Mouse (Mus musculus): ENCODE measurements around the gene Samd8. TPM values are rescaled to one million over a fixed set of nuclear protein-coding genes. Genes with fewer than 3 reads are reported as not detected.

Gene Samd8
- polyA plus RNA-seq, 1 experiment from 2014 or later, result 13.7 TPM

GRCm38 (mm10) chr14:21741314-21741713 lies 9.0 kb upstream of the Samd8 start:
- no peaks in the 10 kb centered on the region for H3K27me3 ChIP-seq (replicated peaks; ENCODE audit: control insufficient read depth, insufficient read depth, low read length)
- DNase-seq (ENCODE audit: low spot score), result no peak
- ATAC-seq (ENCODE audit: low read depth), result no peak
- H3K4me3 ChIP-seq (ENCODE audit: low read depth, low read length), result no peak overlapping the region
- H3K4me1 ChIP-seq (ENCODE audit: control insufficient read depth, insufficient read depth, low read length), result no peaks in the 10 kb centered on the region
- no peak overlapping the region for H3K27ac ChIP-seq (replicated peaks; ENCODE audit: low read depth, low read length)
- no peak overlapping the region for H3K4me2 ChIP-seq (ENCODE audit: low read depth, low read length)
- H3K9ac ChIP-seq (ENCODE audit: low read depth, low read length), result peak overlapping the region; percentile 2; the same call in 1 of the 2 replicates
- no peaks in the 10 kb centered on the region for H3K36me3 ChIP-seq (ENCODE audit: control insufficient read depth, insufficient read depth, low read length)
- no peaks in the 10 kb centered on the region for H3K9me3 ChIP-seq (ENCODE audit: control insufficient read depth, low read length)
- 96% methylated on average over 3 of the region's 3 CpGs for WGBS

GRCm38 (mm10) chr14:21741786-21742185 lies 8.5 kb upstream of the Samd8 start:
- Histone ChIP-seq H3K27ac (replicated peaks; ENCODE audit: low read depth, low read length) (no peak overlapping the region), H3K4me3 (ENCODE audit: low read depth, low read length) (no peak overlapping the region), H3K27me3 (replicated peaks; ENCODE audit: control insufficient read depth, insufficient read depth, low read length) (no peaks in the 10 kb centered on the region), H3K9me3 (ENCODE audit: control insufficient read depth, low read length) (no peaks in the 10 kb centered on the region), H3K9ac (ENCODE audit: low read depth, low read length) (peak overlapping the region; percentile 2; the same call in 1 of the 2 replicates), H3K4me1 (ENCODE audit: control insufficient read depth, insufficient read depth, low read length) (no peaks in the 10 kb centered on the region), H3K4me2 (ENCODE audit: low read depth, low read length) (no peak overlapping the region), H3K36me3 (ENCODE audit: control insufficient read depth, insufficient read depth, low read length) (no peaks in the 10 kb centered on the region)
- peak; percentile 85 for ATAC-seq (ENCODE audit: low read depth)
- peak; percentile 85 for DNase-seq (ENCODE audit: low spot score)
- 13% methylated on average over 4 of the region's 4 CpGs for WGBS

GRCm38 (mm10) chr14:21742441-21742840 lies 7.9 kb upstream of the Samd8 start:
- Histone ChIP-seq H3K9ac (ENCODE audit: low read depth, low read length) (no peak overlapping the region), H3K9me3 (ENCODE audit: control insufficient read depth, low read length) (no peaks in the 10 kb centered on the region), H3K27me3 (replicated peaks; ENCODE audit: control insufficient read depth, insufficient read depth, low read length) (no peaks in the 10 kb centered on the region), H3K36me3 (ENCODE audit: control insufficient read depth, insufficient read depth, low read length) (no peaks in the 10 kb centered on the region), H3K4me3 (ENCODE audit: low read depth, low read length) (no peak overlapping the region), H3K4me1 (ENCODE audit: control insufficient read depth, insufficient read depth, low read length) (no peaks in the 10 kb centered on the region), H3K27ac (replicated peaks; ENCODE audit: low read depth, low read length) (no peak overlapping the region), H3K4me2 (ENCODE audit: low read depth, low read length) (no peak overlapping the region)
- WGBS, result 96% methylated on average over 4 of the region's 4 CpGs
- ATAC-seq (ENCODE audit: low read depth) (no peak), DNase-seq (ENCODE audit: low spot score) (no peak)

GRCm38 (mm10) chr14:21744169-21744568 lies 6.2 kb upstream of the Samd8 start:
- 90% methylated on average over 1 of the region's 1 CpGs for WGBS
- Histone ChIP-seq H3K9me3 (ENCODE audit: control insufficient read depth, low read length) (no peaks in the 10 kb centered on the region), H3K4me1 (ENCODE audit: control insufficient read depth, insufficient read depth, low read length) (no peaks in the 10 kb centered on the region), H3K9ac (ENCODE audit: low read depth, low read length) (no peak overlapping the region), H3K36me3 (ENCODE audit: control insufficient read depth, insufficient read depth, low read length) (no peaks in the 10 kb centered on the region), H3K27ac (replicated peaks; ENCODE audit: low read depth, low read length) (no peak overlapping the region), H3K27me3 (replicated peaks; ENCODE audit: control insufficient read depth, insufficient read depth, low read length) (no peaks in the 10 kb centered on the region), H3K4me3 (ENCODE audit: low read depth, low read length) (no peak overlapping the region), H3K4me2 (ENCODE audit: low read depth, low read length) (no peak overlapping the region)
- DNase-seq (ENCODE audit: low spot score), result no peak
- no peak for ATAC-seq (ENCODE audit: low read depth)

GRCm38 (mm10) chr14:21745149-21745548 lies 5.2 kb upstream of the Samd8 start:
- H3K9me3 ChIP-seq (ENCODE audit: control insufficient read depth, low read length), result no peaks in the 10 kb centered on the region
- H3K27ac ChIP-seq (replicated peaks; ENCODE audit: low read depth, low read length), result no peak overlapping the region
- 0 out of 2 replicates have a peak, but pooled peaks cover 3% of the 10 kb centered on the region for H3K4me1 ChIP-seq (ENCODE audit: control insufficient read depth, insufficient read depth, low read length)
- H3K4me3 ChIP-seq (ENCODE audit: low read depth, low read length), result no peak overlapping the region
- H3K4me2 ChIP-seq (ENCODE audit: low read depth, low read length), result no peak overlapping the region
- WGBS, result 66% methylated on average over 5 of the region's 5 CpGs
- DNase-seq (ENCODE audit: low spot score), result no peak
- no peaks in the 10 kb centered on the region for H3K36me3 ChIP-seq (ENCODE audit: control insufficient read depth, insufficient read depth, low read length)
- H3K9ac ChIP-seq (ENCODE audit: low read depth, low read length), result no peak overlapping the region
- no peaks in the 10 kb centered on the region for H3K27me3 ChIP-seq (replicated peaks; ENCODE audit: control insufficient read depth, insufficient read depth, low read length)
- no peak for ATAC-seq (ENCODE audit: low read depth)

- WGBS, result 86% methylated on average over 8 of the region's 8 CpGs
- Histone ChIP-seq H3K27me3 (replicated peaks; ENCODE audit: control insufficient read depth, insufficient read depth, low read length) (no peaks in the 10 kb centered on the region), H3K4me3 (ENCODE audit: low read depth, low read length) (no peak overlapping the region), H3K36me3 (ENCODE audit: control insufficient read depth, insufficient read depth, low read length) (no peaks in the 10 kb centered on the region), H3K4me2 (ENCODE audit: low read depth, low read length) (no peak overlapping the region), H3K9me3 (ENCODE audit: control insufficient read depth, low read length) (no peaks in the 10 kb centered on the region), H3K4me1 (ENCODE audit: control insufficient read depth, insufficient read depth, low read length) (0 out of 2 replicates have a peak, but pooled peaks cover 3% of the 10 kb centered on the region), H3K9ac (ENCODE audit: low read depth, low read length) (no peak overlapping the region), H3K27ac (replicated peaks; ENCODE audit: low read depth, low read length) (no peak overlapping the region)
- ATAC-seq (ENCODE audit: low read depth) (no peak), DNase-seq (ENCODE audit: low spot score) (no peak)
Measured at GRCm38 (mm10) chr14:21746251-21746650, 4.1 kb upstream of the Samd8 start.

- DNase-seq (ENCODE audit: low spot score) (no peak), ATAC-seq (ENCODE audit: low read depth) (no peak)
- Histone ChIP-seq H3K9ac (ENCODE audit: low read depth, low read length) (no peak overlapping the region), H3K27me3 (replicated peaks; ENCODE audit: control insufficient read depth, insufficient read depth, low read length) (no peaks in the 10 kb centered on the region), H3K9me3 (ENCODE audit: control insufficient read depth, low read length) (no peaks in the 10 kb centered on the region), H3K36me3 (ENCODE audit: control insufficient read depth, insufficient read depth, low read length) (no peaks in the 10 kb centered on the region), H3K4me3 (ENCODE audit: low read depth, low read length) (no peak overlapping the region), H3K4me1 (ENCODE audit: control insufficient read depth, insufficient read depth, low read length) (0 out of 2 replicates have a peak, but pooled peaks cover 7% of the 10 kb centered on the region), H3K4me2 (ENCODE audit: low read depth, low read length) (no peak overlapping the region), H3K27ac (replicated peaks; ENCODE audit: low read depth, low read length) (no peak overlapping the region)
- WGBS, result 87% methylated on average over 2 of the region's 2 CpGs
Measured at GRCm38 (mm10) chr14:21746846-21747245, 3.5 kb upstream of the Samd8 start.

GRCm38 (mm10) chr14:21747436-21748141 lies 2.7 kb upstream of the Samd8 start:
- Histone ChIP-seq H3K4me3 (ENCODE audit: low read depth, low read length) (no peak overlapping the region), H3K4me2 (ENCODE audit: low read depth, low read length) (no peak overlapping the region), H3K36me3 (ENCODE audit: control insufficient read depth, insufficient read depth, low read length) (no peaks in the 10 kb centered on the region), H3K4me1 (ENCODE audit: control insufficient read depth, insufficient read depth, low read length) (0 out of 2 replicates have a peak, but pooled peaks cover 8% of the 10 kb centered on the region), H3K27ac (replicated peaks; ENCODE audit: low read depth, low read length) (no peak overlapping the region), H3K27me3 (replicated peaks; ENCODE audit: control insufficient read depth, insufficient read depth, low read length) (no peaks in the 10 kb centered on the region), H3K9ac (ENCODE audit: low read depth, low read length) (no peak overlapping the region), H3K9me3 (ENCODE audit: control insufficient read depth, low read length) (no peaks in the 10 kb centered on the region)
- DNase-seq (ENCODE audit: low spot score) (no peak), ATAC-seq (ENCODE audit: low read depth) (no peak)
- WGBS, result 73% methylated on average over 14 of the region's 14 CpGs

All from embryonic facial prominence, embryonic 14.5 days (tissue).